Mouse (Mus musculus) bone marrow, adult 2 months (tissue): Measurements from ENCODE around the gene Sdsl.

Experiments used
- CTCF ChIP-seq: fragments of 200-500 bp; IDR thresholded peaks from 2 replicates; pipeline ENCODE4 v1.5.1; 2011; ENCODE audit warnings: low read length, control low read depth; ENCODE audit not compliant: control insufficient read depth, insufficient read depth
- POLR2A ChIP-seq: fragments of 200-500 bp; IDR thresholded peaks from 2 replicates; pipeline ENCODE4 v1.6.1; 2011; ENCODE audit warnings: low read depth, mild to moderate bottlenecking, control low read depth, low read length, borderline replicate concordance; ENCODE audit not compliant: control insufficient read depth

GRCm38 (mm10) chr5:120515451-120515850 is 42.8 kb upstream of the Sdsl start:
- TF ChIP-seq POLR2A (no peak), CTCF (no peak)
